Mouse (Mus musculus) layer of hippocampus, postnatal 25 days (tissue): ENCODE measurements around the gene Dcpp2. TPM values are rescaled to one million over a fixed set of nuclear protein-coding genes. Genes with fewer than 3 reads are reported as not detected.
"Not testable (repeated sequence)": the region's sequence is repeated elsewhere in the genome, so short reads cannot be mapped to it uniquely, and the experiment has no call there.

Experiments
- DNase-seq, 2 experiments: peaks; one replicate each; pipeline ENCODE4 v3.0.0; 2022; ENCODE audit warnings: mixed read lengths in 2 of 2, low spot score in 1 of 2; ENCODE audit errors: extremely low spot score in 1 of 2
- total RNA-seq, 2 experiments: library from RNA; stranded (reverse); gene quantifications; 2 replicates each; pipeline ENCODE4 v1.2.3; 2021

Dcpp2 gene
- total RNA-seq: not detected

DNA sequence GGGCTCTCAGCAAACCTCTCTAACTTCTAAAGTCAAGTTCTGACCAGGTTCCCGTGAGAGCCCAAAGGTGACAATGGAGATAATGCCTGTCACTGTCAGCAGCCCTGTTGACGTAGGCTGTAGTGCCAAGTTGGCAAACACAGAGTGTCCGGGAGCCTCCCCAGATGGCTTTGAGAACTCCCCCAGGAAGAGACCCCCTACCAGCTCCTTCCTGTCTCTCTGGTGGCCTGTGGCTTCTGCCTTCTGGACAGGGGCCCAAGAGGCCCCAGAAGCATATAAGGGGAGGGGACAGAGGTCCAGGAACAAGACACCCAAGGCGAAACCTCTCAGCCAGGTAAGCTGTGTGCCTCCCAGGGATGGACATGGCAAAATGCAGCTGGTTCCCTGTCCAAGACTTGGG, at the start of gene Dcpp2, which contains the start of gene Dcpp1:
Dcpp2 (plus strand) TSS at position 305 of the 400 bp plus-strand sequence.
Dcpp1 (plus strand) TSS at position 301 of the 400 bp plus-strand sequence.
- not testable (repeated sequence) for DNase-seq

DNA sequence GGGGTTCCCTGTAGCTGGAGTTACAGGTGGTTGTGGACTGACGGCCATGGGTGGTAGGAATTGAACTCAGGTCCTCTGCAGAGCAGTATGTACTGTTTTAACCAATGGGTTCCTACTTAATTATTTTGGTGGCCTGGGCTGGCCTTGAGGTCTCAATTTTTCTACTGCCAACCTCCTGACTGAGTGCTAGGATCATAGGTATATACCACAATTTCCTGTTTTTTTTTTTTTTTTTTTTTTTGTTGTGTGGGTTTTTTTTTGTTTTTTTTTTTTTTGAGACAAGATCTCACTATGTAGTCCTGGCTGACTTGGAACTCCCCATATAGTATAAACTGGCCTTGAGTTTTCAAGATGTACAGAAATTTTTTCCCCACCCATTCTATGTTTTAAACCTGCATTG, 49.5 kb upstream of the Dcpp2 start:
- no peak for DNase-seq

DNA sequence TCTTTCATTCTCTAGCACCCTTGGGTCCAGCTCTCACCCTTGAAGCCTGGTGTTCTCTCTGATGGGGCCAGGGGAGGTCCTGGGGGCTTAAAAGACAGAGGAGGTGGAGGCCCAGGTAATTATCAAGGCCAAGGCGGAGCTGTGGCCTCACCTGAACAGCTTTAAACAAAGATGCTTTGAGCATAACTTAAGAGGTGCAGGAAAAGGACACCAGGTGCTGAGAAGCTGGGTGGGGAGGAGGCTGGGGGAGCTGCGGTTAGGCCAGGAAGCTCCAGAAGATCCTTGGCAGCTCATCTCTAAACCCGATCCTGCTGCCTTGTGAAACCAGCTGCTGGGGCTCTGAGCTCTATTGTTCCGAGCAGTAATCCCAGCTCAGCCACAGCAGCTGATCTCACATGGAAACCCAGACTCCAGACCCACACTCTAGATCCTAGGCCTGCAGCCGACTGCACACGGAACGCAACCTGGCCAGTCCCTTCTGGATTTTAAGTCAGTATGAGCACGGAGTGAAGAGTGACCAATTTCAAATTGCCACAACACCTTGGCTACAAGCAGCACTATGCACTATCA, 44.6 kb upstream of the Dcpp2 start, which contains the start of gene Prss33:
Prss33 (minus strand) TSS at position 51 of the 570 bp plus-strand sequence.
- no peak for DNase-seq

DNA sequence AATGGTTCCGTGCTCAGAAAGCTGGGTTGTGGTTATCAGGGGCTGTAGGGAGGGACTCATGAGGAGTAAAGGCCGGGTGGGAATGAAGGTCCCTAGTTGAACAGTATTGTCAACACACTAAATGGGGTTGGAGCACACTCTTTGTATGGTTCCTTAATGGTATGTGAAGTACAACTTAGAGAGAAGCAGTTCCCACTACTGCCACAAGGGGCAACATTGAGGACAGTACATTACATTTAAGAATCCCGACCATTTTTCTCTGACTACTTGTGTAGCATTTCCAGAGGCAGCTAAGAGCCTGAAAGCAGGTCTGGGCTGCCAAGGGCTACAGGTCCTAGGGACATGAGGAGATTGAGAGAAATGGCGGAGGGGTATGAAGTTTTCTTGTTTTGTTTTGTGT, 39.5 kb upstream of the Dcpp2 start:
- peak in 1 of 2 experiments; percentile 73 for DNase-seq

DNA sequence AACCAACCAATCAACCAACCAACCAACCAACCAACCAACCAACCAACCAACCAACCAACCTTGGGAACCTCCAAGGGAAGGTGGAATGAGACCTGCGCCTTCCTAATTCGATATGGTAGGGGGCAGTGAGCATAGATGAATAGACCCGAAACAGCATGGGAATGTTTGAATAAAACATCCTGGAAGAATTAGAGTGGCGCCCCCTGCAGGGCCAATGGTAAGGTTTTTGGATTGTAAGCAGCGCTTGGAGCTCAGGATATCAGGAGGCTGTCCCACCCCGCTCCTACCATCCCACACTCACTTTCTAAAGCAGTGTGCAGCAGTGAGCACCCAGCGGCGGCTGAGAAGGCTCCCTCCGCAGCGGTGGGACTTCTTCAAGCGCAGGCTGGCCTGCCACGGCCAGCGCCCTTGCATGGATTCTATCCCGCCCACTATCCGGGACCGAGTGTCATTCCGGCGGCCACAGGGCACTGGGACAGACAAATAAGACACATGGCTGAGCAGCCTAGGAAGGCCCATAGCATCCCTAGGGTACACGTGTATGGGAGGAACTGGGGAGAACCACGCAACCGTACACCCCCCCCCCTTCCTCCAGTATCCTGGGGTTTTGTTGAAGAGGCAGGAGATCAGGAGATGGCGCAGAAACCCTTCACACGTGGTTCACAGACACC, 37.4 kb upstream of the Dcpp2 start:
- DNase-seq: no peak

DNA sequence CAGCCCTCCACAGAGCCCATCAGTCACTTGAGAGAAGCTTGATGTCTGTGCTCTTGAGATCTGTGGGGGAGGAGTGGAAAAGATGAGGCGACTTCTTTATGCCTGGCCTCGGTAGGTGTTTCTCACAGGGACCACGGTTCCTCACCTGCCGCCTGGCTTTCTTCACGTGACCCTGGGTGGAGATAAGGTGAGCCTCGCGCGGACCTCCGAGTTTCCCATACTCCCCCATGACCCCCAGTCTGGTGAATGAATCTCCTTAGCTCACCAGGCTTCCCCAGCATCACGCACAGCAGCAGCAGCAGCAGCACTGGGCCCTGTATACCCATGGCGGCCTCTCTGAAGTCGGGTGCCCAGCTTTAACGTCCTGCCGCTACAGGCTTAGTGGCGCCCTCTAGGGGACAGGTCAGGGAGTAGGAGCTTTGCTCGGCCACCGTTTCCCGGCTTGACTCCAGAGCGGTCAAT, 36.8 kb upstream of the Dcpp2 start, which contains the start of the genes Prss32 and Prss41:
Prss32 (plus strand) TSS at position 44 of the 462 bp plus-strand sequence.
Prss41 (minus strand) TSS at position 361 of the 462 bp plus-strand sequence.
- peak in 1 of 2 experiments; percentile 58 for DNase-seq

DNA sequence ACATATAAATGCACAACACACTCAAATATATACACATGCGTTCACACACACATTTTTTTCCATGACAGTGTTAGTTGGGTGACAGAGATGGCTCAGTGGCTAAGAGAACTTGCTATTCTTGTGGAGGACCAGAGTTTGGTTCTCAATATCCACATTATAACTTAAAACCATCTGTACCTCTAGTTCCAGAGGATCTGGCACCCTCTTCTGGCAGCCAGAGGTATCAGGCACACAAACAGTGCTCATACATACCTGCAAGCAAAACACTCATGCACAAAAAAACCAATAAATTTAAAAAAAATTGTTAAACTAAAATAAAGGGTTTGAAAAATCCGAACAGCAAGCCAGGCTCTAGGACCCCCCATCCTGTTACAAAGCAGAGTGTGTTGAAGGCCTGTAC, 30.7 kb upstream of the Dcpp2 start:
- DNase-seq: no peak

DNA sequence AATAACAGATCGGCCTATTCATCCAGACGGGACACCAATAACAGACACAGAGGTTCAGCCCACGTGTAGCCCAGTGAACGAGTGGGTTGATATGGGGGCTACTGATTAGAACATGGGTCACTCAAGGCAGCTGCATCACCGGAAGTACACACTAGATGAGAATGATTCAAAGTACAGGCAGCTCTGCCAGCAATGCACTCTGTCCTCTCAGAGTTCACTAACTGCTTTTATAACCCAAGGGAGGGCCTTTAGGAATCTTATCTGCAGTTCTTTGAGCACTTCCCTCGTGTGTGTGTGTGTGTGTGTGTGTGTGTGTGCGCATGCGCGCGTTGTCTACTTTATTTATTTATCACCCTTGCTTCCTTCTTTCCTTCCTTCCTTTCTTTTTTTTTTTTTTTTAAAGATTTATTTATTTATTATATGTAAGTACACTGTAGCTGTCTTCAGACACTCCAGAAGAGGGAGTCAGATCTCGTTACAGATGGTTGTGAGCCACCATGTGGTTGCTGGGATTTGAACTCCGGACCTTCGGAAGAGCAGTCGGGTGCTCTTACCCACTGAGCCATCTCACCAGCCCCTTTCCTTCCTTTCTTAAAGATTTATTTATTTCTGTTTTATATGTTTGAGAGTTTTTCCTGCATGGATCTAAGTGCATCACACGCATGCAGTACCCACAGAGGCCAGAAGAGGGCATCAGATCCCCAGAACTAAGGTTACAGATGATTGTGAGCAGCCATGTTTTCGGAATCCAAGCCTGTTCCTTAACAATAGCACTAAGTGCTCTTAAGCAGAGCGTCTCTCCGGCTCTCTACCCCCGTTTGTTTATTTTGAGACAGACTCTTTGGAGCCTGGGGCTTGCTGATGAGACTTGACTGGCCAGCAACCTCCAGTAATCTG, 29.6 kb upstream of the Dcpp2 start:
- DNase-seq: peak in 1 of 2 experiments; percentile 75

DNA sequence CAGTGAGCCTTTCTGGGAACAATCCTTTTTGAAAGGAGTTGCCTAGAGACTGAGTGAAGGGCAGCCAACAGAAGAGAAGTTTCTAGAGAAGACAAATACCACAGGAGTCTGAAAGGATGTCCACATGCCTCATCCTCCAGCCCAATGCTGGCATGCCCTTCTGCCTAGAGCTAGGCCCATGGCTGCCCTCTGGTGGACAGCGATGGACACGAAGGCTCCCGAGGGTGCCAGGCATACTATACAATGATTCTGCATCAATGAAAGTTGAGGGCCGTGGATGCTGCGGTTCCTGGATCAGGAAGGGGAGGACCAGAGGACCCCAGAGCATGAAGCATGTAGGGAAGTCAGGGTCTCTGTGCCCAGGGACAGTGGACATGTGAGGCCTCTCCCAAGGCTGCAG, 27.4 kb upstream of the Dcpp2 start:
- peak in 1 of 2 experiments; percentile 33 for DNase-seq

DNA sequence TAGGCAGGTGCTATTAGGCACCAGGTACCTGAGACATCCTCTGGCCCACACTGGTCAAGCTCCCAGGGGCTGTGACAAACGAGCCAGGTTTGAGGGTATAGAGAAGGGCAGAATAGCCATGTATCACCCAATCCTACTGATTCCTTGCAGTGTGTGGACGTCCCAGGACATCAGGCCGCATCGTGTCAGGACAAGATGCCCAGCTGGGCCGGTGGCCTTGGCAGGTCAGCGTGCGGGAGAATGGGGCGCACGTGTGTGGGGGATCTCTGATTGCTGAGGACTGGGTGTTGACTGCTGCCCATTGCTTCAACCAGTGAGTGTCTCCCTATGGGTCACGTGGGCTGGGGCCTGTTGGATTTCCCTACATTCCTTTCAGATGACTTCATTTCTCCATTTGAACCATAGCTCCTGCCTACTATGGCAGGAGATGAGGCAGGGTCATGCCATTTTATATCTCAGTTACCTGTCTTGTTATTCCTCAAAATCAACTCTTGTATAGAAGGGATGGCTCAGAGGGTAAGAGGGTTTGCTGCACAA, 26.4 kb upstream of the Dcpp2 start:
- DNase-seq: no peak

DNA sequence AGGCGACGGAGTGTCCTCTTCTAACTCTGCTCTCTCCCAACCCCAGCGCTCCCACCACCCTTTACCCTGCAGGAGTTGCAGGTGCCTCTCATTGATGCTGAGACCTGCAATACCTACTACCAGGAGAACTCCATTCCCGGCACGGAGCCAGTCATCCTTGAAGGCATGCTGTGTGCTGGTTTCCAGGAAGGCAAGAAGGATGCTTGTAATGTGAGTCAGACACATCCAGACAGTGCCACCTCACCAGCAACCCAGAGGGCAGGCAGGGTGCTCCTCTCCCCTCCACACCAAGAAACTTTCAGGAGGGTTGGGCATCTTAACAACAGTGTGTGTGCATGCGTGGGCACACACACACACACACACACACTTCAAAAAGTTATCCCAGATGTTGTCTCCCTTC, 23.5 kb upstream of the Dcpp2 start:
- DNase-seq: no peak

DNA sequence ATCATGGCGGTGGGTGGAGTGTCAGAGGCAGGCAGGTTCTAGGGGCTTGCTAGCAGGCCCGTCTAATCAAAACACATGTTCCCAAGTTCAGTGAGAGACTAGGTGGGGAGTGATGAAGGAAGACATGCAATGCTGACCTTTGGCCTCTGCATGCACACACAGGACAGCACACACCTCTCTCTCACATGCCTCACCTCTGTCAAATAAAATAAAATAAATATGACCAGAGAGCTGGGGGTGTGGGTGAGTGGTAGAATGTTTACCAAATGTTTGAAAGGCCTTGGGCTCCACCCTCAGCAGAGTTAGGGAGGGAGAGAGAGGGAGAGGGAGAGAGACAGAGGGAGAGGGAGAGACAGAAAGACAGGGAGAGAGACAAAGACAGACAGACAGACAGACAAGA, 22.8 kb upstream of the Dcpp2 start:
- DNase-seq: no peak

DNA sequence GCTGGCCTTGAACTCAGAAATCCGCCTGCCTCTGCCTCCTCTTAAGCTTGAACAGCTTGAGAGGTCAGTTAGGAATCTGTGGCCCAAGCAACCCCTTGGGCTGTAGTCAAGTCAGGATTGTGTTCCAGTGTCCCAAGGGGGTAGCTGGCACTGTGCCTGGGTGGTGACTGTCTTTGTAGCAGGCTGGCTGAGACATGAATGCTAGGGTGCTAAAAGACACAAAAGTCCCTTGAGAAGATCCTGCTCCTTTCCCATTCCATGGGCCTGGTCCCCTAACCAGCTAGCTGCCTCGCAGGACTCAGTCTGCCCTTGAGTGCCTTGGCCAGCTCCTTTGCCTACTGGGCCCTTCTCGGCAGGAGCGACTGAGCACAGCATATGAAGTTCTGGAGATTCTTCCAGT, 17.8 kb upstream of the Dcpp2 start:
- no peak for DNase-seq

DNA sequence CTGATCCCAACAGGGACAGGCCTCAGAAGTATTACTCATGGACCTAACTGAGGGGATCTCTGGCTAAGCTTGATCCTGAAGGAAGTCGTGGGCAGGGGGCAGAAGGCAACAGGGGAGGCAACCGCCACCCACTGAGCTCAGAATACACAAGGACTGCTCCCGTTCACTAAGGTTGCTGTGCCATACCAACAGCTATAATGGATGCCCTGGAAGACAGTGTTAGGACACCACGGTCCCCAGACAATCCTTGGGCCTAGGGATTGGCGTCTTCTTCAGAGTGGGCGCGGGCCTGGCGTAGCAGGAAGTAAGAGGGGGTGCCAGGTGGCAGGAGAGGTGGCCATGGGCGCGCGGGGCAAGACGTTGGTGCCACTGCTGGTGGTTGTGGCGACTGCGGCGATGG, 12.9 kb upstream of the Dcpp2 start, which contains the start of gene Prss21:
Prss21 (plus strand) TSS at position 301 of the 400 bp plus-strand sequence.
- DNase-seq: no peak

DNA sequence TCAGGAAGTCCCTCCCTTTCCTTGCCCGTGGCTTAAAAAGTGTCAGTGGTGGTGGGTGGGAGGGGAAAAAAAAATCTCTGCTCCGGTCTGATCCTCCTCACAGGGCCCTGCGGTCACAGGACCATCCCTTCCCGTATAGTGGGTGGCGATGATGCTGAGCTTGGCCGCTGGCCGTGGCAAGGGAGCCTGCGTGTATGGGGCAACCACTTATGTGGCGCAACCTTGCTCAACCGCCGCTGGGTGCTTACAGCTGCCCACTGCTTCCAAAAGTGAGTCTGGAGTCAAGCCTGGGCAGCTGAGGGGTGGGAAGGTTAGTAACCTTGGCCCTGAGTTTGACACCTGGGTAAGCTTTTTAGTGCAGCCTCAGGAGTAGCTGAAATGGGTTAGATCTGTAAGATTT, 12.2 kb upstream of the Dcpp2 start:
- no peak for DNase-seq

DNA sequence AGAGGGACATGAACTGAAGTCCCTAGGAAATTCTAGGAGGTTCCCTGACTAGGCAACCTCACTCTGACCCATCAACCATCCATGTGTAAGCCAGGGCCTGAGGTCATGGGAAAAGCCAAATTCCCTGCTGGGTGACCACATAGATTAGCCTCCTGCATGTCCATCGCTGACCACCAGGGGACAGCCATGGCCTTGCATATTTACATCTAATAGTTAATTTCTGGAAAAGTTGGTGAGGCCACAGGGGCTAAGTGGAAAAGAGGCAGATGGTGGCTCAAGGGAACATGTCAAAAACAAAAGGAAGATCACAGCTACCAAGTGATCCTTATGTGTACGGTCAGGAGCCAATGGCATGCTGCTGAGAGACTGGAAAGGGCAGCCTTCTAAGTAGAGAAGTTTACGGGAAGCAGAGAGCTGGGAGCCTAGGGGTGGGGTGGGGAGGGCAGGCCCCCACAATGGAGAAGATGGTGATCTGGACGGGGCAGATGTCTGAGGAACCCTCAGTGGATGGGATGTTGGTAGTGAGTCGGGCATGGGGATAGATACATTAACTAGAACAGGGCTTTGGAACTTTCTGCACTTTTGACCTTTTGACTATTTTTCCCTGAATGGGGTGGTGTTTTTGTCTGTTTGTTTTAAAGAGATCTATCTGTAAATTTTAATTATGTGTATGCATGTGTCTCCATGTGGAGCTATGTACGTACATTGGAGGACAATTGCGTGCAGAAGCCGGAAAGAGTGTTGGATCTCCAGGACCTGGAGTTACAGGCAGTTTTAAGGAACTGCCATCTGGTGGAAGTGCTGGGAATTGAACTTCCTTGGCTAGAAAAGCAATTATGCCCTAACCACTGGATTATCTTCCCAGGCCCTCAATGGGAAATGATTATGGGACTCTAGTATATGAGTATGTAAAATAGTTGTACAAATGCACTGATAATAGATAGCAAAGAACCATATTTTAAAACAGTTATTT, 6.5 kb upstream of the Dcpp2 start:
- peak in 1 of 2 experiments; percentile 46 for DNase-seq

DNA sequence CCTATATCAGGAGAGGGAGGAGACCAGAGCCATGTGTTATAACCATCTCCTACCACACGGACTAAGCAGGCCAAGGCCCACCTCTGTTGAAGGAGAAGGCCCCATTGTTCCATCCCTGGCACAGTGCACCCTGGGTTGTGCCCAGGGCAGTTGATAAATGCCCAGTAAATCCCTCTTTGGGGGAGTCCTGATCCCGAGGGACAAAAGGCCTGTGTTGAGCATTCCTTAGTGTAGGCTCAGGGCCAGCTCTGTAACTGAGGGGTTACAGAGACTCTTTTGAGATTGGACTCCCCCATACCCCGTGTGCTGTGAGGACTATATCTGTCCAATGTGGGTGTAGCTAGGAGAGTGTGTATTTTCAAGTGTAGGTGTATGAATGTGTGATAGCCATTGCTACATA, 3.9 kb upstream of the Dcpp2 start:
- no peak for DNase-seq

DNA sequence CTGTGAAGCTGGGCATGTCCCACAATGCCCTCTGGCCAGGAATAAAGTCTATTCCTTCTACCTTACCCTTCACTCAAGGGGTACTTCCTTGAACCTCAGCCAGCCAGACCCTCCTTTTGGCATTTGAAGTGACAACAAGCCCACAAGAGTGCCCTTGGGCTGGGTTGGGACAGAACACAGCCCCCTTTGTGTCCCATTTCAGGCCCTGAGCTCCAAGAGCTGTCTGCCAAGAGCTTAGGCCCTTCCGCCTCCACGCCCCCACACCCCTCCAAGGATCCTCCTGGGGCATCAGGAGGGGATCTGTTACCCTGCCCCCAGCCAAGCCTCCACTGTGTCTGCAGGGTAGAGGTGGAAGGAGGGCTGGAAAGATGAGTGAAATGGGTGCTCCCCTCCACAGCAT, 3.5 kb upstream of the Dcpp2 start:
- DNase-seq: no peak

DNA sequence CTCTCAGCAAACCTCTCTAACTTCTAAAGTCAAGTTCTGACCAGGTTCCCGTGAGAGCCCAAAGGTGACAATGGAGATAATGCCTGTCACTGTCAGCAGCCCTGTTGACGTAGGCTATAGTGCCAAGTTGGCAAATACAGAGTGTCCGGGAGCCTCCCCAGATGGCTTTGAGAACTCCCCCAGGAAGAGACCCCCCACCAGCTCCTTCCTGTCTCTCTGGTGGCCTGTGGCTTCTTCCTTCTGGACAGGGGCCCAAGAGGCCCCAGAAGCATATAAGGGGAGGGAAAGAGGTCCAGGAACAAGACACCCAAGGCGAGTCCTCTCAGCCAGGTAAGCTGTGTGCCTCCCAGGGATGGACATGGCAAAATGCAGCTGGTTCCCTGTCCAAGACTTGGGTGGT, 36.5 kb downstream of the Dcpp2 start, which contains the start of gene Dcpp3:
Dcpp3 (plus strand) TSS at position 301 of the 400 bp plus-strand sequence.
- DNase-seq: not testable (repeated sequence)
